Mouse (Mus musculus): ENCODE data around the gene Tmem132d. TPM values are rescaled to one million over a fixed set of nuclear protein-coding genes. Genes with fewer than 3 reads are reported as not detected.
"Not testable (repeated sequence)": the region's sequence is repeated elsewhere in the genome, so short reads cannot be mapped to it uniquely, and the experiment has no call there.

Tmem132d gene
- total RNA-seq, 1 experiment, result 2.5 TPM

GRCm38 (mm10) chr5:127954231-127954790 is 478.6 kb downstream of the Tmem132d start:
- Histone ChIP-seq H3K36me3 (ENCODE audit: control insufficient read depth, insufficient read depth, low read length, poor library complexity, severe bottlenecking) (no peaks in the 10 kb centered on the region), H3K4me3 (ENCODE audit: insufficient read depth in 1 of 2, low read depth in 1 of 2, low read length in 2 of 2, poor library complexity in 1 of 2, severe bottlenecking in 1 of 2) (no peak overlapping the region), H3K4me1 (ENCODE audit: control insufficient read depth in 2 of 2, insufficient read depth in 2 of 2, low read length in 2 of 2, poor library complexity in 1 of 2) (no peaks in the 10 kb centered on the region), H3K27ac (ENCODE audit: insufficient read depth, low read depth, low read length, poor library complexity, severe bottlenecking) (no peak overlapping the region), H3K9me3 (ENCODE audit: control insufficient read depth, insufficient read depth, low read depth, low read length) (no peaks in the 10 kb centered on the region), H3K9ac (ENCODE audit: insufficient read depth, low read depth, low read length, poor library complexity, severe bottlenecking) (no peak overlapping the region)
- in situ Hi-C loops (cut with MboI; ENCODE audit: low sequenced_read_pairs in 2 of 2, unreplicated experiment in 2 of 2), result no loop called here
- TF ChIP-seq MAFK (IDR thresholded peaks at IDR 0.05; ENCODE audit: insufficient read depth, low read depth, low read length) (no peak), CHD2 (IDR thresholded peaks at IDR 0.05; ENCODE audit: low read depth, low read length) (no peak), ZC3H11A (IDR thresholded peaks at IDR 0.05; ENCODE audit: borderline replicate concordance, low read depth, low read length) (no peak)
- no peak for DNase-seq (ENCODE audit: low read depth, low spot score)

DNA sequence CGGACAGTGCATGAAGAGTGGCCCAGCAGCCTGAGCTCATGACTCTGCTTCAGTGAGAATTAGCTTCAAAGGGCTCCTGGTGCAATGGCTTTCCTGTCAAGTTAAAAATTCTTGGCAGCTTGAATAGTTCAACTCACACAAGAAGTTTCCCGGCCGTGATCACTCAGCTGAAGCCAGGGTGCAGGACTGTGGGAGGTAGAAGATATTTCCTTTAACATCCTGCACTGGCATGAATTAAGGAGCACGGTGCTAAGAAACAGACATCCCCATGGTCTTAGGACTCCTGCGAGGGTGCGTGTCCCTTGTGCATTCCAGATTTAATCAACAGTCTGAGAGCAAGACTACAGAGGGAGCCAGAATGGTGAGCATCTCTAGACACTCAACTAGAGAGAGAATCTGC is 480.1 kb downstream of the Tmem132d start:
- no peak overlapping the region for H3K27ac ChIP-seq (ENCODE audit: insufficient read depth, low read depth, low read length, poor library complexity, severe bottlenecking)
- H3K9me3 ChIP-seq (ENCODE audit: control insufficient read depth, insufficient read depth, low read depth, low read length), result no peaks in the 10 kb centered on the region
- no peaks in the 10 kb centered on the region for H3K36me3 ChIP-seq (ENCODE audit: control insufficient read depth, insufficient read depth, low read length, poor library complexity, severe bottlenecking)
- no peaks in the 10 kb centered on the region for H3K4me1 ChIP-seq (ENCODE audit: control insufficient read depth in 2 of 2, insufficient read depth in 2 of 2, low read length in 2 of 2, poor library complexity in 1 of 2)
- no peak for DNase-seq (ENCODE audit: low read depth, low spot score)
- H3K4me3 ChIP-seq (ENCODE audit: insufficient read depth in 1 of 2, low read depth in 1 of 2, low read length in 2 of 2, poor library complexity in 1 of 2, severe bottlenecking in 1 of 2), result no peak overlapping the region
- TF ChIP-seq CHD2 (IDR thresholded peaks at IDR 0.05; ENCODE audit: low read depth, low read length) (no peak), HCFC1 (IDR thresholded peaks at IDR 0.05; ENCODE audit: borderline replicate concordance, insufficient read depth, low read length) (no peak), ZNF384 (IDR thresholded peaks at IDR 0.05; ENCODE audit: low read depth, low read length) (no peak)
- no peak overlapping the region for H3K9ac ChIP-seq (ENCODE audit: insufficient read depth, low read depth, low read length, poor library complexity, severe bottlenecking)
- in situ Hi-C loops (cut with MboI; ENCODE audit: low sequenced_read_pairs in 2 of 2, unreplicated experiment in 2 of 2), result no loop called here

GRCm38 (mm10) chr5:127950574-127950973 is 482.3 kb downstream of the Tmem132d start:
- Histone ChIP-seq H3K4me1 (ENCODE audit: control insufficient read depth in 2 of 2, insufficient read depth in 2 of 2, low read length in 2 of 2, poor library complexity in 1 of 2) (no peaks in the 10 kb centered on the region), H3K27ac (ENCODE audit: insufficient read depth, low read depth, low read length, poor library complexity, severe bottlenecking) (no peak overlapping the region), H3K36me3 (ENCODE audit: control insufficient read depth, insufficient read depth, low read length, poor library complexity, severe bottlenecking) (no peaks in the 10 kb centered on the region), H3K9me3 (ENCODE audit: control insufficient read depth, insufficient read depth, low read depth, low read length) (no peaks in the 10 kb centered on the region), H3K9ac (ENCODE audit: insufficient read depth, low read depth, low read length, poor library complexity, severe bottlenecking) (no peak overlapping the region), H3K4me3 (ENCODE audit: insufficient read depth in 1 of 2, low read depth in 1 of 2, low read length in 2 of 2, poor library complexity in 1 of 2, severe bottlenecking in 1 of 2) (no peak overlapping the region)
- TF ChIP-seq HCFC1 (IDR thresholded peaks at IDR 0.05; ENCODE audit: borderline replicate concordance, insufficient read depth, low read length), result no peak
- peak; percentile 89 for TF ChIP-seq MAFK (IDR thresholded peaks at IDR 0.05; ENCODE audit: insufficient read depth, low read depth, low read length)
- no peak for DNase-seq (ENCODE audit: low read depth, low spot score)
- in situ Hi-C loops (cut with MboI; ENCODE audit: low sequenced_read_pairs in 2 of 2, unreplicated experiment in 2 of 2), result no loop called here

DNA sequence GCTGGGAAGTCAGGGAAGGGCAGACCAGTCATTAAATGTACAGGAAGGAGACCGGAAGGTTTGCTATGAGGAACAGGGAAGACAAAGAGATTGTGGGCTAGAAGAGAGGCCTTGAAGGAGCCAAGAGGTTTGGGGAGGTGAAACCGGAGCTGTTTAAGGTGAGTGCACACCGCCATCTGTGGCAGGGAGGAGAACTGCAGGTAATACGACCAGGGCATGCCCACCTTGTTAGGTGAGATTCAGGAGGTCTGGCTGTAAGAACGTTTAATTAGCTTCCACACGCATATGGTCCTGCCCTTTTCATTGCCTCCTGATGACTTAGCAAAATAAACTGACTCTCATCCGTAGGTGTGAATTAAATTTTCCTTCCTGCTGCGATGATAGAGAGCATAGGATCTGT is 485.6 kb downstream of the Tmem132d start:
- DNase-seq (ENCODE audit: low read depth, low spot score), result peak; percentile 69

GRCm38 (mm10) chr5:127942171-127942570 is 490.7 kb downstream of the Tmem132d start:
- in situ Hi-C loops (cut with MboI; ENCODE audit: low sequenced_read_pairs in 2 of 2, unreplicated experiment in 2 of 2); H3K9me3 ChIP-seq (ENCODE audit: control insufficient read depth, insufficient read depth, low read depth, low read length); H3K4me1 ChIP-seq (ENCODE audit: control insufficient read depth in 2 of 2, insufficient read depth in 2 of 2, low read length in 2 of 2, poor library complexity in 1 of 2); H3K36me3 ChIP-seq (ENCODE audit: control insufficient read depth, insufficient read depth, low read length, poor library complexity, severe bottlenecking); H3K4me3 ChIP-seq (ENCODE audit: insufficient read depth in 1 of 2, low read depth in 1 of 2, low read length in 2 of 2, poor library complexity in 1 of 2, severe bottlenecking in 1 of 2); DNase-seq (ENCODE audit: low read depth, low spot score); H3K27ac ChIP-seq (ENCODE audit: insufficient read depth, low read depth, low read length, poor library complexity, severe bottlenecking); H3K9ac ChIP-seq (ENCODE audit: insufficient read depth, low read depth, low read length, poor library complexity, severe bottlenecking): not testable (repeated sequence)

More for the DNA sequence above, 485.6 kb downstream of the Tmem132d start:
- H3K9ac ChIP-seq (ENCODE audit: insufficient read depth, low read depth, low read length, poor library complexity, severe bottlenecking), result no peak overlapping the region
- no peak overlapping the region for H3K27ac ChIP-seq (ENCODE audit: insufficient read depth, low read depth, low read length, poor library complexity, severe bottlenecking)
- H3K9me3 ChIP-seq (ENCODE audit: control insufficient read depth, insufficient read depth, low read depth, low read length), result no peaks in the 10 kb centered on the region
- no peaks in the 10 kb centered on the region for H3K36me3 ChIP-seq (ENCODE audit: control insufficient read depth, insufficient read depth, low read length, poor library complexity, severe bottlenecking)
- TF ChIP-seq ZC3H11A (IDR thresholded peaks at IDR 0.05; ENCODE audit: borderline replicate concordance, low read depth, low read length) (no peak), ZNF384 (IDR thresholded peaks at IDR 0.05; ENCODE audit: low read depth, low read length) (no peak), CHD2 (IDR thresholded peaks at IDR 0.05; ENCODE audit: low read depth, low read length) (no peak), HCFC1 (IDR thresholded peaks at IDR 0.05; ENCODE audit: borderline replicate concordance, insufficient read depth, low read length) (no peak), MAFK (IDR thresholded peaks at IDR 0.05; ENCODE audit: insufficient read depth, low read depth, low read length) (no peak)
- in situ Hi-C loops (cut with MboI; ENCODE audit: low sequenced_read_pairs in 2 of 2, unreplicated experiment in 2 of 2), result no loop called here
- no peaks in the 10 kb centered on the region for H3K4me1 ChIP-seq (ENCODE audit: control insufficient read depth in 2 of 2, insufficient read depth in 2 of 2, low read length in 2 of 2, poor library complexity in 1 of 2)
- H3K4me3 ChIP-seq (ENCODE audit: insufficient read depth in 1 of 2, low read depth in 1 of 2, low read length in 2 of 2, poor library complexity in 1 of 2, severe bottlenecking in 1 of 2), result no peak overlapping the region
